Comparison of ENCODE assay signal across 8 mouse cellular contexts in genomic region chr11:32534453-32535075, GRCm38 (mm10). TPM values are rescaled to one million over a fixed set of nuclear protein-coding genes. Genes with fewer than 3 reads are reported as not detected.
DNase-seq lines count a peak whose midpoint lies in the region; ATAC-seq and TF ChIP-seq lines count a peak whose summit lies in the region.

No protein-coding gene starts in this region.

- H3K36me3 ChIP-seq in kidney, embryonic 14.5 days (ENCODE audit: control insufficient read depth, insufficient read depth, low read length) = no peaks in the 10 kb centered on the region
- no peaks in the 10 kb centered on the region for H3K36me3 ChIP-seq in heart, postnatal 0 days (replicated peaks; ENCODE audit: control insufficient read depth, insufficient read depth, low read length)
- H3K36me3 ChIP-seq in liver, postnatal 0 days (replicated peaks; ENCODE audit: insufficient read depth, low read length) = no peaks in the 10 kb centered on the region

- DNase-seq in kidney, postnatal 14 days = no peak
- DNase-seq in T-cell, adult 2 months (ENCODE audit: low spot score) = peak; percentile 31
- DNase-seq in heart, postnatal 0 days (ENCODE audit: low spot score) = no peak
- no peak for DNase-seq in liver, postnatal 0 days
- DNase-seq in frontal cortex, postnatal 14 days (ENCODE audit: low spot score in 2 of 2) = no peak
- DNase-seq in right cerebral cortex, postnatal 25 days = no peak
- no peak for DNase-seq in spleen, postnatal 14 days (ENCODE audit: low spot score in 2 of 2)

- H3K4me2 ChIP-seq in kidney, embryonic 14.5 days (replicated peaks; ENCODE audit: low read depth, low read length) = peak overlapping the region; percentile 98
- H3K4me2 ChIP-seq in heart, postnatal 0 days (ENCODE audit: low read depth, low read length) = peak overlapping the region; percentile 97
- peak overlapping the region; percentile 99 for H3K4me2 ChIP-seq in liver, postnatal 0 days (ENCODE audit: low read depth, low read length)

- H3K9ac ChIP-seq in kidney, embryonic 14.5 days (ENCODE audit: low read depth, low read length) = no peak overlapping the region
- H3K9ac ChIP-seq in heart, postnatal 0 days (replicated peaks; ENCODE audit: low read depth, low read length) = no peak overlapping the region
- H3K9ac ChIP-seq in liver, postnatal 0 days (replicated peaks) = no peak overlapping the region

- peak overlapping the region; percentile 61 for H3K4me3 ChIP-seq in kidney, embryonic 14.5 days (ENCODE audit: low read length)
- H3K4me3 ChIP-seq in heart, postnatal 0 days (ENCODE audit: low read depth, low read length) = peak overlapping the region; percentile 73
- peak overlapping the region; percentile 68 for H3K4me3 ChIP-seq in liver, postnatal 0 days (ENCODE audit: low read depth, low read length)

- peak overlapping the region; percentile 9; the same call in 1 of the 2 replicates for H3K27ac ChIP-seq in kidney, embryonic 14.5 days (ENCODE audit: low read depth, low read length)
- peak overlapping the region; percentile 10; the same call in 1 of the 2 replicates for H3K27ac ChIP-seq in heart, postnatal 0 days (ENCODE audit: low read depth)
- peak overlapping the region; percentile 50; the same call in 1 of the 2 replicates for H3K27ac ChIP-seq in liver, postnatal 0 days (ENCODE audit: low read depth)

- WGBS in kidney, embryonic 14.5 days = 58% methylated on average over 7 of the region's 7 CpGs
- WGBS in heart, postnatal 0 days = 75% methylated on average over 7 of the region's 7 CpGs
- 54% methylated on average over 7 of the region's 7 CpGs for WGBS in liver, postnatal 0 days (ENCODE audit: insufficient replicate concordance)

- no peak for ATAC-seq in kidney, embryonic 14.5 days (ENCODE audit: low FRiP score, low TSS enrichment)
- ATAC-seq in heart, postnatal 0 days (ENCODE audit: insufficient read depth, low read depth) = no peak
- ATAC-seq in liver, postnatal 0 days = no peak

- H3K4me1 ChIP-seq in kidney, embryonic 14.5 days (ENCODE audit: control insufficient read depth, insufficient read depth, low read length) = peaks cover 31% of the 10 kb centered on the region
- peaks cover 20% of the 10 kb centered on the region for H3K4me1 ChIP-seq in heart, postnatal 0 days (ENCODE audit: control insufficient read depth, insufficient read depth)
- H3K4me1 ChIP-seq in liver, postnatal 0 days (ENCODE audit: insufficient read depth) = peaks cover 33% of the 10 kb centered on the region

- H3K9me3 ChIP-seq in kidney, embryonic 14.5 days (ENCODE audit: control insufficient read depth, low read length) = no peaks in the 10 kb centered on the region
- no peaks in the 10 kb centered on the region for H3K9me3 ChIP-seq in heart, postnatal 0 days (replicated peaks; ENCODE audit: control insufficient read depth, low read length)
- H3K9me3 ChIP-seq in liver, postnatal 0 days (ENCODE audit: low read length) = no peaks in the 10 kb centered on the region

- no peak for TF ChIP-seq EP300 in heart, postnatal 0 days (IDR thresholded peaks at IDR 0.05; ENCODE audit: low read depth)
- TF ChIP-seq EP300 in liver, postnatal 0 days (IDR thresholded peaks at IDR 0.05; ENCODE audit: low read depth) = no peak

- TF ChIP-seq CTCF in heart, postnatal 0 days (IDR thresholded peaks at IDR 0.05; ENCODE audit: low read depth) = no peak
- TF ChIP-seq CTCF in liver, postnatal 0 days (IDR thresholded peaks at IDR 0.05; ENCODE audit: low read depth) = no peak

- no peaks in the 10 kb centered on the region for H3K27me3 ChIP-seq in kidney, embryonic 14.5 days (ENCODE audit: control insufficient read depth, insufficient read depth, low read length)
- no peaks in the 10 kb centered on the region for H3K27me3 ChIP-seq in heart, postnatal 0 days (ENCODE audit: control insufficient read depth, insufficient read depth, low read length)
- 0 out of 2 replicates have a peak, but pooled peaks cover 4% of the 10 kb centered on the region for H3K27me3 ChIP-seq in liver, postnatal 0 days (ENCODE audit: insufficient read depth, low read length)

RNA-seq across cellular contexts. Expression of gene Stk10, which starts 1.5 kb away (rescaled TPM):
- 3.5 TPM in 2 replicates for polyA plus RNA-seq in kidney, embryonic 14.5 days (2014; fragmentation: Nextera tagmentation; extraction: Ambion mirVana)
- 4.3 and 6.2 TPM in 2 replicates for total RNA-seq in heart, postnatal 0 days (2014; rRNA removed; ENCODE audit: low replicate concordance)
- polyA plus RNA-seq in heart, postnatal 0 days (2015; fragmentation: Nextera tagmentation; extraction: Ambion mirVana) = 1.4 and 1.6 TPM in 2 replicates
- polyA plus RNA-seq in liver, postnatal 0 days (2015; fragmentation: Nextera tagmentation; extraction: Ambion mirVana) = 2.2 and 2.3 TPM in 2 replicates

RNA-seq across cellular contexts. Expression of gene Efcab9, which starts 2.7 kb away (rescaled TPM):
- polyA plus RNA-seq in kidney, embryonic 14.5 days (2014; fragmentation: Nextera tagmentation; extraction: Ambion mirVana) = 0.43 and 0.46 TPM in 2 replicates
- not detected in 2 replicates for total RNA-seq in heart, postnatal 0 days (2014; rRNA removed; ENCODE audit: low replicate concordance)
- polyA plus RNA-seq in heart, postnatal 0 days (2015; fragmentation: Nextera tagmentation; extraction: Ambion mirVana) = 0.18 and 0.26 TPM in 2 replicates
- 0.17 and 0.21 TPM in 2 replicates for polyA plus RNA-seq in liver, postnatal 0 days (2015; fragmentation: Nextera tagmentation; extraction: Ambion mirVana)
